Mouse (Mus musculus) myocyte (in vitro differentiated cells): ENCODE results near the gene Olfr1278. TPM values are rescaled to one million over a fixed set of nuclear protein-coding genes. Genes with fewer than 3 reads are reported as not detected.

ENCODE experiments used
- H3K27me3 ChIP-seq: one replicate; pipeline ENCODE4 v1.6.1; 2011; ENCODE audit not compliant: control insufficient read depth, insufficient read depth, insufficient read length
- H3K36me3 ChIP-seq: one replicate; pipeline ENCODE4 v1.6.1; 2011; ENCODE audit not compliant: control insufficient read depth, insufficient read depth
- H3K4me2 ChIP-seq: one replicate; pipeline ENCODE4 v1.6.1; 2011; ENCODE audit warnings: low read depth, control low read depth
- H3K4me3 ChIP-seq: one replicate; pipeline ENCODE4 v1.5.1; 2011; ENCODE audit warnings: mild to moderate bottlenecking, control low read depth, moderate library complexity
- H3K79me2 ChIP-seq: one replicate; pipeline ENCODE4 v1.6.1; 2011; ENCODE audit not compliant: control insufficient read depth, insufficient read depth
- H3ac ChIP-seq: one replicate; pipeline ENCODE4 v1.6.1; 2011; ENCODE audit not compliant: control insufficient read depth, insufficient read length
- CEBPB ChIP-seq: IDR thresholded peaks from 2 replicates; pipeline ENCODE4 v1.6.1; 2011; ENCODE audit warnings: mild to moderate bottlenecking, moderate library complexity; ENCODE audit not compliant: poor library complexity, insufficient read depth, severe bottlenecking
- E2F4 ChIP-seq: IDR thresholded peaks from one replicate; pipeline ENCODE4 v1.6.1; 2011; ENCODE audit warnings: mild to moderate bottlenecking, control low read depth, moderate library complexity; ENCODE audit not compliant: insufficient read depth
- MAX ChIP-seq: IDR thresholded peaks from one replicate; pipeline ENCODE4 v1.6.1; 2011; ENCODE audit warnings: low read depth, mild to moderate bottlenecking, control low read depth
- MYOD1 ChIP-seq, 3 experiments: IDR thresholded peaks; one replicate each; pipeline ENCODE4 v1.6.1; 2011; ENCODE audit warnings: control low read depth in 2 of 3, low read depth in 2 of 3, mild to moderate bottlenecking in 2 of 3, moderate library complexity in 1 of 3; ENCODE audit not compliant: insufficient read length in 2 of 3, control insufficient read depth in 1 of 3
- MYOG ChIP-seq, 3 experiments: IDR thresholded peaks; one replicate each; pipeline ENCODE4 v1.6.1; 2011; ENCODE audit warnings: control low read depth in 2 of 3, low read depth in 2 of 3, mild to moderate bottlenecking in 2 of 3; ENCODE audit not compliant: insufficient read length in 2 of 3, control insufficient read depth in 1 of 3, insufficient read depth in 1 of 3
- POLR2A ChIP-seq: IDR thresholded peaks from one replicate; pipeline ENCODE4 v1.6.1; 2011; ENCODE audit warnings: low read depth, mild to moderate bottlenecking, control low read depth, moderate library complexity; ENCODE audit not compliant: insufficient read length
- POLR2AphosphoS2 ChIP-seq: IDR thresholded peaks from one replicate; pipeline ENCODE4 v1.6.1; 2011; ENCODE audit warnings: low read depth, control low read depth; ENCODE audit not compliant: insufficient read length
- REST ChIP-seq: IDR thresholded peaks from one replicate; pipeline ENCODE4 v1.6.1; 2011; ENCODE audit warnings: mild to moderate bottlenecking, control low read depth, moderate library complexity; ENCODE audit not compliant: insufficient read depth, insufficient read length
- SRF ChIP-seq: IDR thresholded peaks from one replicate; pipeline ENCODE4 v1.6.1; 2011; ENCODE audit warnings: low read depth; ENCODE audit not compliant: control insufficient read depth, insufficient read length
- TCF12 ChIP-seq: IDR thresholded peaks from one replicate; pipeline ENCODE4 v1.6.1; 2011; ENCODE audit warnings: mild to moderate bottlenecking, control low read depth; ENCODE audit not compliant: poor library complexity, insufficient read depth, severe bottlenecking
- TCF3 ChIP-seq: IDR thresholded peaks from one replicate; pipeline ENCODE4 v1.6.1; 2011; ENCODE audit warnings: low read depth, control low read depth; ENCODE audit not compliant: insufficient read length
- USF1 ChIP-seq: IDR thresholded peaks from one replicate; pipeline ENCODE4 v1.6.1; 2011; ENCODE audit warnings: low read depth, mild to moderate bottlenecking, control low read depth, moderate library complexity
- polyA plus RNA-seq: library from polyadenylated mRNA; unstranded; fragments of >200 nt; fragmentation: generic; extraction: Trizol; gene quantifications from one replicate; pipeline ENCODE4 v1.2.1, GENCODE M21; 2012; ENCODE audit warnings: missing spikeins

Olfr1278 gene
- not detected for polyA plus RNA-seq

GRCm38 (mm10) chr2:111289836-111290235 is at the start of gene Olfr1278:
Olfr1278 (plus strand) TSS chr2:111290136.
- Histone ChIP-seq H3ac (no peak within 1 kb of the TSS), H3K27me3 (no peaks in the 10 kb centered on the region), H3K79me2 (no peaks in the 10 kb centered on the region), H3K36me3 (no peaks in the 10 kb centered on the region), H3K4me2 (no peak within 1 kb of the TSS), H3K4me3 (no peak within 1 kb of the TSS)
- no peak for TF ChIP-seq E2F4
- TF ChIP-seq REST, result no peak
- no peak for TF ChIP-seq USF1
- TF ChIP-seq SRF, result no peak
- no peak for TF ChIP-seq TCF3
- TF ChIP-seq CEBPB, result no peak
- no peak for TF ChIP-seq MYOD1 (IDR thresholded peaks at IDR 0.05; ENCODE audit: control insufficient read depth in 1 of 3, insufficient read length in 2 of 3, low read depth in 2 of 3)
- no peak for TF ChIP-seq POLR2A
- no peak for TF ChIP-seq POLR2AphosphoS2
- no peak for TF ChIP-seq MAX

- Histone ChIP-seq H3K4me3 (no peak within 1 kb of the TSS), H3ac (no peak within 1 kb of the TSS), H3K4me2 (no peak within 1 kb of the TSS), H3K79me2 (no peaks in the 10 kb centered on the region), H3K27me3 (no peaks in the 10 kb centered on the region), H3K36me3 (no peaks in the 10 kb centered on the region)
- no peak for TF ChIP-seq REST
- no peak for TF ChIP-seq POLR2A
- TF ChIP-seq TCF12, result no peak
- no peak for TF ChIP-seq SRF
- no peak for TF ChIP-seq TCF3
- TF ChIP-seq CEBPB, result no peak
- TF ChIP-seq USF1, result no peak
Measured at GRCm38 (mm10) chr2:111254216-111254615, 35.7 kb upstream of the Olfr1278 start, which contains the start of gene Olfr1276. Olfr1276 (plus strand) TSS chr2:111254516.

GRCm38 (mm10) chr2:111274006-111274405 is 15.9 kb upstream of the Olfr1278 start, which contains the start of gene Olfr1277:
Olfr1277 (minus strand) TSS chr2:111274106.
- H3K79me2 ChIP-seq, result no peaks in the 10 kb centered on the region

GRCm38 (mm10) chr2:111298541-111298940 is 8.6 kb downstream of the Olfr1278 start:
- Histone ChIP-seq H3ac (no peak overlapping the region), H3K4me3 (no peak overlapping the region), H3K79me2 (no peaks in the 10 kb centered on the region), H3K27me3 (no peaks in the 10 kb centered on the region), H3K4me2 (no peak overlapping the region), H3K36me3 (no peaks in the 10 kb centered on the region)
- no peak for TF ChIP-seq TCF3
- TF ChIP-seq CEBPB, result no peak
- TF ChIP-seq MAX, result no peak
- no peak for TF ChIP-seq POLR2AphosphoS2

More at GRCm38 (mm10) chr2:111274006-111274405, 15.9 kb upstream of the Olfr1278 start, which contains the start of gene Olfr1277:
- H3K4me3 ChIP-seq, result no peak within 1 kb of the TSS
- no peak within 1 kb of the TSS for H3ac ChIP-seq
- H3K36me3 ChIP-seq, result no peaks in the 10 kb centered on the region
- H3K4me2 ChIP-seq, result no peak within 1 kb of the TSS
- H3K27me3 ChIP-seq, result no peaks in the 10 kb centered on the region
- TF ChIP-seq REST, result no peak
- no peak for TF ChIP-seq USF1
- no peak for TF ChIP-seq TCF12
- no peak for TF ChIP-seq MAX
- TF ChIP-seq SRF, result no peak
- no peak for TF ChIP-seq MYOG (IDR thresholded peaks at IDR 0.05; ENCODE audit: control insufficient read depth in 1 of 3, insufficient read depth in 1 of 3, insufficient read length in 2 of 3, low read depth in 2 of 3)
- no peak for TF ChIP-seq POLR2AphosphoS2
- no peak for TF ChIP-seq TCF3
- no peak for TF ChIP-seq E2F4
- no peak for TF ChIP-seq CEBPB
- TF ChIP-seq POLR2A, result no peak
- no peak for TF ChIP-seq MYOD1 (IDR thresholded peaks at IDR 0.05; ENCODE audit: control insufficient read depth in 1 of 3, insufficient read length in 2 of 3, low read depth in 2 of 3)

- H3K36me3 ChIP-seq, result no peaks in the 10 kb centered on the region
- H3ac ChIP-seq, result no peak within 1 kb of the TSS
- no peaks in the 10 kb centered on the region for H3K27me3 ChIP-seq
- TF ChIP-seq MYOG (IDR thresholded peaks at IDR 0.05; ENCODE audit: control insufficient read depth in 1 of 3, insufficient read depth in 1 of 3, insufficient read length in 2 of 3, low read depth in 2 of 3) (no peak), TCF12 (no peak), E2F4 (no peak), MYOD1 (IDR thresholded peaks at IDR 0.05; ENCODE audit: control insufficient read depth in 1 of 3, insufficient read length in 2 of 3, low read depth in 2 of 3) (no peak), CEBPB (no peak), TCF3 (no peak), SRF (no peak), POLR2AphosphoS2 (no peak), POLR2A (no peak), MAX (no peak), REST (no peak), USF1 (no peak)
- H3K4me2 ChIP-seq, result no peak within 1 kb of the TSS
- H3K79me2 ChIP-seq, result no peaks in the 10 kb centered on the region
- no peak within 1 kb of the TSS for H3K4me3 ChIP-seq
Measured at GRCm38 (mm10) chr2:111300374-111300773, 10.4 kb downstream of the Olfr1278 start, which contains the start of gene Olfr1279. Olfr1279 (plus strand) TSS chr2:111300635.
